Mouse (Mus musculus) thymus, adult 2 months (tissue): ENCODE results near the gene Psmd2.
A peak's percentile ranks its signal among the peaks of the same experiment; 100 is the strongest.

ENCODE experiments used
- CTCF ChIP-seq: fragments of 200-500 bp; IDR thresholded peaks from 2 replicates; pipeline ENCODE4 v1.5.1; 2012; ENCODE audit warnings: mild to moderate bottlenecking, control low read depth, low read length, moderate library complexity, borderline replicate concordance; ENCODE audit not compliant: control insufficient read depth, poor library complexity, insufficient read depth; ENCODE audit errors: extremely low read depth
- POLR2A ChIP-seq: fragments of 200-500 bp; IDR thresholded peaks from 2 replicates; pipeline ENCODE4 v1.6.1; 2012; ENCODE audit warnings: mild to moderate bottlenecking, low read length, control low read depth, moderate library complexity; ENCODE audit not compliant: control insufficient read depth, poor library complexity, insufficient read depth; ENCODE audit errors: extremely low read depth

DNA sequence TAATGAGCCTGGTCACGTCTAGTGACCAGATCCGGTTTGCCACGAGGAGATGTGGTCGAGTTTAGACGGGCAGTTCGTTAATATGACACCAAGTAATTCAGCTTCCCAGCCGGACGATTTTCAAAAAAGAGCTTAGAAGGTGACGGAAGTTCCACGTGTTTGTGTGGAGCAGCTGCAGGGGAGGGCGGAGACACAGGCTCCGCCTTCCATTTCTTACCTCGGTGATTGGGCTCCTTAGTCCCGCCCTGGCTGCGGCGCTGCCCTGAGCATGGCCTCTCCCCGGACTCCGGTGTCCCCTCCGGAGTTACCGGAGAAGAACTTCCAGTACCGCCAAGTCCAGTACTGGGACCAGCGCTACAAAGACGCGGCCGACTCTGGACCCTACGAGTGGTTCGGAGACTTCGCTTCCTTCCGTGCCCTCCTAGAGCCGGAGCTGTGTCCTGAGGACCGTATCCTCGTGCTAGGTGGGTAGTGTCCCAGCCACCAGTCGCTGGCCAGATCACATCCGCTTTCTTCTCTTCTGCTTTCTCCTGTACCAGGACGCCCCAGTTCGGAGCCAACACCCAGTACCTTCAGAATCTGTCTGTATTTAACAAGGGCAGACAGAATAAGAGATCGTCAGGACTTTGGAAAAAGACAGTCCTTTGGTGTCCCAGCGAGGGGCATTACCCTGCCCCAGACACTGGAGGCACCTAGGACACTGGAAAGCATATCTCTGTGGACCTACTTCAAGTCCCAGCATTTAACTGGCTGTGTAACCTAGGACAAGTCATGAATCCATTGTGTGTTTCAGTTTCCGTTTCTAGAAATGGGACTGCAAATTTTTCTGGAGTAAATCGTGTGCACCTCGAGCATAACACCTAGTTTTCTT lies 39.9 kb upstream of the Psmd2 start, which contains the start of the genes Eef1akmt4, Gm49333 and Alg3:
- TF ChIP-seq CTCF (0 out of 2 replicates have a peak, but pooled peaks have one; percentile 25), POLR2A (no peak)
